Mouse (Mus musculus): ENCODE measurements at regions not wholly inside any gene's neighbourhood (a gene's known extent, or its start where the extent isn't known, plus 50 kb on each side); places are given as distances from the start of the nearest gene placed in this dataset.
A peak's percentile ranks its signal among the peaks of the same experiment; 100 is the strongest.

- DNase-seq (ENCODE audit: low spot score): no peak
Observed at GRCm38 (mm10) chr19:28732998-28733397, 53.1 kb upstream of the Glis3 start.

- DNase-seq (ENCODE audit: low spot score): no peak
Observed at GRCm38 (mm10) chr19:28733781-28734180, 53.9 kb upstream of the Glis3 start.

DNA sequence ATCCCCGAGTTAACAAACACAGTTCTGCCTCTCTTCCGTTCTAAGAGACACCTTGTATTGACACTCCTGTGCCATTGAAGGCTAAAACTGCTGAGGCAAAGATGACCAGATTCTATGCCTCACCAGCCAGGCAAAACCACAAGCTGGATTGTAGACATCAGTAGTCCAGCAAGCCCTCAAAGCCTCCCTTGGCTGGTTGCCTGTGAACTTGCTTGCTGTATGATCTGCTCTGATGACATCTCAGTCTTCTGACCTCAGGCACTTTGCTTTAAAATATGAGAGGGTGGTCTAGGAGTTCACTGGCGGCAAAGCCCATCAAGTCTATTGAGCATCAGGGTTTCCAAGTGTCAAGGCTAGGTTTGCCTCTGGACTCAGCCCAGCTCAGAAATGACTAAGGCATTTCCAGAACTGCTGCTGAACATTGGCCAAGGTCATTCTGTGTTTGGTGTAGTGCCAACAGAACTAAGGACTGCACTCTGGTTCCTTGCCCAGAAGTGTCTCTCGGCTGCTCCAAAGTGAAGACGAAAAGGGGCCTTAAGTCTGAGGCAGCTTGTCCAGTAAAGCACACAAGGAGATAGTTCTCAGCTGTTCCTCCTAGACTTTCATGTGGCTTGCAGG, 63.4 kb upstream of the Glis3 start:
- DNase-seq (ENCODE audit: low spot score): peak; percentile 87

GRCm38 (mm10) chr19:28745105-28745504, 65.2 kb upstream of the Glis3 start:
- DNase-seq (ENCODE audit: low spot score): no peak

- no peak for DNase-seq (ENCODE audit: low spot score)
Observed at GRCm38 (mm10) chr19:28745534-28745933, 65.7 kb upstream of the Glis3 start.

- DNase-seq (ENCODE audit: low spot score): no peak
Observed at GRCm38 (mm10) chr19:28751091-28751490, 71.2 kb upstream of the Glis3 start.

DNA sequence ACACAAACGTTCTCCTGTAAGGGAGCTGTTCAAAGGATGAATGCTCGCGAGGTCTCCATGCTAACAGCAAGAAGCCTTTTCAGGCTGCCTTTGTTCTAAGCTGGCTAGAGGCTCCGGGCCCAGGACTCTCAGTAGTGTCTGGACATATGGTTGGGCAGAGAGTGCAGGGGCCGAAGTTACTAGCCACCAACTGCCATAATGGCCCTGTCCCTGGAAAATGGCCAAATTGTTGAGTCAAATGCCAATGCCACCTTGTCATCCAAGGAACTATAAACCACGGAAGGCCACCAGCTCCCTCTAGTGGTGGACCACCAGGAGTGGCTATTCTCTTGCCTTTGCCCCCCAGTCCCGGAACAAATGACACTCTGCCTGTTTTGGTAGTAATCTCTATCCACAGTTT, 76.0 kb upstream of the Slc1a1 start:
- DNase-seq (ENCODE audit: low spot score): peak; percentile 77

GRCm38 (mm10) chr19:28764795-28765360, 70.0 kb upstream of the Slc1a1 start:
- no peak for DNase-seq (ENCODE audit: low spot score)

- DNase-seq (ENCODE audit: low spot score): no peak
Observed at GRCm38 (mm10) chr19:28768218-28768617, 66.6 kb upstream of the Slc1a1 start.

- no peak for DNase-seq (ENCODE audit: low spot score)
Observed at GRCm38 (mm10) chr19:28770419-28770818, 64.4 kb upstream of the Slc1a1 start.

DNA sequence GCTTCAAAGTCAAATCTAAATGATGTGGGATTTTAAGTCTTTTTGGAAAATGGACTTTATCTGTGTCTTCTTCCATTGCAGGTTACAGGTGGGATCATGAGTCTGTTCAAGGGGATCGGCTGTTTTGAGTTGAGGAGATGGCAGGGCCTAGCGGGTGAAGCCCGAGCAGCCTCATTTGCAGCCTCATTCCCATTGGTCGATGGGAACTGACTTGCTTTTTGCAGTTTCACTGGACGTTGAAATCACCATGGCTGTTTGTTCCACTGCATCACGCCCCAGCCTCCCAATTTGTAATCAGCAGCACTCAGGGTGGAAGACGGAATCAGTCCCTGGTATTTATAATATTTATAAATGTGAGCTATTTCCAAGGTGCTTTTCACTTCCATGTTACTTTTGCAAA, 63.0 kb upstream of the Slc1a1 start:
- no peak for DNase-seq (ENCODE audit: low spot score)

- DNase-seq (ENCODE audit: low spot score): no peak
Observed at GRCm38 (mm10) chr19:28772840-28773570, 61.8 kb upstream of the Slc1a1 start.

GRCm38 (mm10) chr19:28776868-28777267, 58.0 kb upstream of the Slc1a1 start:
- DNase-seq (ENCODE audit: low spot score): peak; percentile 84

DNA sequence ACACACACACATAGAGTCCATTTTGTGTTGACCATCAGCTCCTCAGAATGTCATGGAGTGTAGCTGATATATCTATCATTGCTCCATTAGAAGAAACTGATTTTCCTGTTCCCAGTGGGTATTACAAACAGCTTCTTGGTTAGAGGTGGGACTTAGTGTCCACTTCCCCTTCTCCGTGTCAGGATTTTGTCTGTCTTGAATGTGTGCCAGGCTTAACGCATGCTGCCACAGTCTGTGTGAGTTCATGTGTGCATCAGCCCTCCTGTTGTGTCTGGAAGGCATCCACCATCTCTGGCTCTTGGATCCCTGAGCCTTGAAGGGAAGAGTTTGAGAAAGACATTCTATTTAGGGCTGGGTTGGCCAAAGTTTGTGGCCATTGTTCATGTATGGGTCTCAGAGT, 57.2 kb upstream of the Slc1a1 start:
- DNase-seq (ENCODE audit: low spot score): peak; percentile 10

DNA sequence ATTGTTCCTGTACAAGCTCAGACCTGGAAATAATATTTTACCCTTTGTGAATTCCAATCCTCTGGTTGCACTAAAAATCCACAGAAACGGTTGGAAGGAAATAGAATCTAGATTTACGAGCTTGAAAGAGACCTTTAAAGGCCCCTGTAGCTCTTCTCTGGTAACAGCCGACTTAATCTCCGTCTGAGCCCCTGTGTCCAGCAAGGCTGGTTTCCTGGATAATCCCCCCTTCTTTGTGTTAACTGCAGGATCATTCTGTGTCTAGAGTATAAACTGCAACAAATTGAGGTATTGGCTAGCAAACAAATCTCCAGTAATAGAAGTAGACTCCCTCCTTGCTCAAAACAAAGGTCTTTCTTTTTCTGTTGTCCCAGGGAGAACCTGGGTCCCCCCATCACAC, 56.5 kb upstream of the Slc1a1 start:
- DNase-seq (ENCODE audit: low spot score): no peak

GRCm38 (mm10) chr19:28781971-28782370, 52.9 kb upstream of the Slc1a1 start:
- no peak for DNase-seq (ENCODE audit: low spot score)

All from adipocyte (in vitro differentiated cells).